Mouse (Mus musculus) bone marrow macrophage, adult 2 months (primary cell): ENCODE results near the gene Gm36176. TPM values are rescaled to one million over a fixed set of nuclear protein-coding genes. Genes with fewer than 3 reads are reported as not detected.

Experiments used
- H3K27ac ChIP-seq: 2 replicates; pipeline ENCODE4 v1.5.1; 2012; ENCODE audit warnings: low read depth, low read length; ENCODE audit not compliant: insufficient read depth
- H3K4me1 ChIP-seq: 2 replicates; pipeline ENCODE4 v1.6.1; 2012; ENCODE audit warnings: low read length; ENCODE audit not compliant: control insufficient read depth, insufficient read depth
- H3K4me3 ChIP-seq: 2 replicates; pipeline ENCODE4 v1.5.1; 2012; ENCODE audit warnings: mild to moderate bottlenecking, low read length, moderate library complexity; ENCODE audit not compliant: insufficient read depth
- CTCF ChIP-seq: IDR thresholded peaks from 2 replicates; pipeline ENCODE4 v1.5.1; 2012; ENCODE audit warnings: low read depth, mild to moderate bottlenecking, low read length, moderate library complexity
- POLR2A ChIP-seq: IDR thresholded peaks from 2 replicates; pipeline ENCODE4 v1.6.1; 2012; ENCODE audit warnings: mild to moderate bottlenecking, low read depth, low read length, borderline replicate concordance
- polyA plus RNA-seq: library from polyadenylated mRNA; stranded (reverse); fragments of >200 nt; gene quantifications from 2 replicates; pipeline ENCODE4 v1.2.4, GENCODE M21; 2012; ENCODE audit not compliant: missing spikeins, insufficient read depth, insufficient read length

Gm36176 gene
- polyA plus RNA-seq, 1 experiment, result not detected

DNA sequence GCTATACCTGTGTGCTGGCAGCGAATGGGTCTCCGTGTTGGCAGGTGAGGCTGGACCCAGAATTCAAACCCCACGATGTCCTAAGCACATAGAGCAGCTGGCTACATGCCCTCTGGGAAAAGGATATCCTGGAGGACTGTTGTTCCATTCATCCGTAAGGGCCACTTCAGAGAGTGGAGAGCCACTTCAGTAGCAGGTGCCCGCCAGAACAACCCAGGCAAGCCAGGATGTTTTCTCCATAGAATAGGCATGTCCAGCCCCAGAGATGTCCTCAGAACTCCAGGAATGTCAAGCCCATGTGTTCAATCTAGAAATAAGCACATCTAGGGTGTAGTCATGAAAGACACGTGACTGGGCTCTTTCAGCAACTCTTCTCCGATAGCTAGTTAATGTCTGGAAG, 23.0 kb downstream of the Gm36176 start:
- Histone ChIP-seq H3K4me1 (no peaks in the 10 kb centered on the region), H3K27ac (no peak overlapping the region), H3K4me3 (no peak overlapping the region)
- TF ChIP-seq CTCF (no peak), POLR2A (no peak)

DNA sequence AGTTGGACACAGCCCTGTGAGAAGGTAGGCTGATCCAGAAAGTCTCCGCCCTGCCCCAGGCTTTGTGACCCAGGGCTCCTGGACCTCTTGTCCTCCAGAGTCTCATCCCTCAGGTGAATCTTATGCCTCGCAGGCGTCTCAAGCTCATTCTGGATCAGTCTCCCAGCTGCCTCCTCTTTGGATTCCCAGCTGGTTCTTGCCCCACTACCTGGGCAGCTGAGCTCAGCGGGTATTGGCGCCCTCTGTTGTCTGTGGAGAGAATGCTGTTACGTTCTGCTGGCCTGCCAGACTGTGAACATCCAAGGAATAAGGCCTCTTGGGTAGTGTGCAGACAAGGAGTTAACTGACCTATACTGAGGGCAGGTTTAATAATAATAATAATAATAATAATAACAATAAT, 32.4 kb downstream of the Gm36176 start:
- Histone ChIP-seq H3K27ac (no peak overlapping the region), H3K4me1 (no peaks in the 10 kb centered on the region), H3K4me3 (no peak overlapping the region)
- TF ChIP-seq POLR2A, result no peak
- peak; percentile 55 for TF ChIP-seq CTCF

DNA sequence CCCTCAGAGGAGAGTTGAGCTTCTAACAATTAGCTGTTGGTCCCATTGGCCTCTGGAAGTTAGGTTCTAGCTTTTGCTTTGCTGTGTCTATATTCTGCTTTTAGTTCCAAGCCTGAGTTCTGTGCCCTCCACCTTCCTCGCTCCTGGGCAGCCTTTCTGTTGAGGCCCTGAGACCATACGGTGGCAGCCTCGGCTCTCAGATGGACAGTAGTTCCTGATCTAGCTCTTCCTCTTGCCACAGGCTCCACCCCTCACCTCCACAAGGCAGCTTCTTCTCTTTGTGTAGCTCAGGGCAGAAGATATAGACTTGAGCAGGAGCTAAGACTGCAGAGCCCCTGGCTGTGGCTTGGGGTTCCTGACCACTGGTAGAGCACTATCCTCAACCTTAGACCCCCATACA, 33.7 kb downstream of the Gm36176 start:
- Histone ChIP-seq H3K4me3 (no peak overlapping the region), H3K27ac (no peak overlapping the region), H3K4me1 (no peaks in the 10 kb centered on the region)
- TF ChIP-seq CTCF (no peak), POLR2A (no peak)

DNA sequence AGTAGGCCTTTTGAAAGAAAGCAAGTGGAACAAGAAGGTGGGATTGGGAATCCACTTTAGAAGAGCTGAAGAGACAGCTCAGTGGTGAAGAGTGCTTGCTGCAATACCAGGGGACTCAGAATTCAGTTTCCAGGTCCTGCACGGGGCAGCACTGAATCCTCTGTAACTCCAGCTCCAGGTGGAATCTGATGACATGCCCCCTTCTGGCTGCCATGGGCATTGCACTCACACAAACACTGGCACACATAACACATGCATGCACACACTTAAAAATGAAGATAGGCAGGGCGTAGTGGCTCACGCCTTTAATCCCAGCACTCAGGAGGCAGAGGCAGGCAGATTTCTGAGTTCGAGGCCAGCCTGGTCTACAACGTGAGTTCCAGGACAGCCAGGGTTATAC, 36.0 kb downstream of the Gm36176 start:
- H3K4me3 ChIP-seq, result no peak overlapping the region
- H3K27ac ChIP-seq, result no peak overlapping the region
- TF ChIP-seq CTCF (no peak; the same call in none of the 2 replicates), POLR2A (no peak)
- no peaks in the 10 kb centered on the region for H3K4me1 ChIP-seq

DNA sequence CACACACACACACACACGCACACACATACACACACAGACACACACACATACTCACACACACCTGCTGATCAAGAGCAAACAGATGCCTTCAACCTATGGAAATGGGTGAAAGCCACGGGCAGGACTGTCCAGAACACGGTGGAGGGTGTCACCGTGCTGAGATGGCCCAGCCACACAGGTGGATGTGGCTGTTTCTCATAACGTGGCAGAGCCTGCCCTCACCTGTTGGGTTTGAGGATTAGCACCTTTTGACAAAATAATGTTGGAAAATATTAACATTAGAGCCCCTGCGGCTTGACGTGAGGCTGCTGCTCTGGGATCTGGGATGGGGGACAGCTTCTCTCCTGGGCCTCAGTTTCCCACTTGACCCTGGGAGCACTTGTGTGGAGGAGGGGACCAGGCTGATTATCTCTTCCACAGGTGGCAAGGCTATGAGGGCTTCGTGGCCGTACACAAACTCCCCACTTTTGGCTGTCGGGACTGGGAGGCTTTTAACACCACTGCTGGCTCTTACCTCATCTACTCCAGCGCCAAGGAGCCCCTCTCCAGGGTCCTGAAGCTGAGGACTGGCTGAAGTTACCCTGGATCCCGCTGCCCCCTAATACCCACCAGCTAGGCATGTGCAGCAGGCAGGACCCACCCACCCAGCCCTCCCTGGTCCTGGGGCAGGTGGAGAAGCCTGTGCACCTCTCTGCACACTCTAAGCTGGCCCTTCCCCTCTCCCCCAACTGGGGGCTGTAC, 39.6 kb downstream of the Gm36176 start:
- no peak overlapping the region for H3K27ac ChIP-seq
- no peaks in the 10 kb centered on the region for H3K4me1 ChIP-seq
- TF ChIP-seq POLR2A (no peak), CTCF (no peak)
- no peak overlapping the region for H3K4me3 ChIP-seq

DNA sequence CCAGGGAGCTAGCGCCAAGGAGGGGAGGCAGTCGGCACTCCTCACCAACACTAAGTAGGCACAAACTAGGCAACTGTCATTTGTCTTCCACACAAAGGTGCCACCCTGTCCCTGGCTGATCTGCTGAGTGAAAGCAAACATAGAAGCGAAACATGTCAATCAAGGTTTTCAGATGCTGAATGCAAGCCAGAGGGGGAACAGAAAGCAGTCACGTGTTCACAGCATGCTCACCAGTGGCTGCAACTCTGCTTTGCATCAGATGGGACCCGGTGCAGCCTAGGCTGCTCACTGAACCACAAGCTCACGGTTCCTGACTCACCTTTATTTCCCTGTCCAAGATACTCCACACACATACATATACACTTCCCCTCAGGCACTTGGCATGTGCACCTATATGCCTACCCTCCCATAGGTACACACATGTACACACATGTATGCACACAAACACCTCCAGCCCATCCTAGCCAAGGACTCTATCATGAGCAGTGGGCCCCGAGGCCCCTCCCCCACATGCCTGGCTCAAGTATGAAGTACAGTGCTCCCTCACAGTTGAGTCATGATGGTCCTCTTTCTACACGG, 44.5 kb downstream of the Gm36176 start:
- no peaks in the 10 kb centered on the region for H3K4me1 ChIP-seq
- H3K4me3 ChIP-seq, result no peak overlapping the region
- no peak overlapping the region for H3K27ac ChIP-seq
- TF ChIP-seq CTCF (no peak), POLR2A (no peak)

DNA sequence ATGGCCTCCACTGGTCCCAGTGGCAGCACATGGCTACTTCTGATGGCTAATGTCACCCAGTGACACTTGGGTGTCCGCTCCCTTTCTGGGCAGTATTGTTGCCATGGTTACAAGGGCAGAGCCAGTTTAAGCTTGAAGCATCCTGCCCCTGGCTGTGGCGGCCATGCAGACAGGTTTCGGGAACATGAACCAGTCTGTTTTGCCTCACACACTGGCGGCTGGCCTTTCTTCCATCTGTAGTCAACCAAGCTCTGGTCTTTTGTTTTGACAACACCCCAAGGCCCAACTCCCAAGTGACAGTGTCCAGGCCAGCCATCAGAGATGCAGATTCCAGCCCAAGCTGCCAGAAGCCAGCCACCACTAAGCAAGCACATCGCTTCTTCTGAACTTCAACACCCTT, 49.0 kb downstream of the Gm36176 start:
- no peak overlapping the region for H3K27ac ChIP-seq
- TF ChIP-seq POLR2A (no peak), CTCF (no peak)
- no peak overlapping the region for H3K4me3 ChIP-seq
- no peaks in the 10 kb centered on the region for H3K4me1 ChIP-seq

Other genes with a start within 250 kb of the Gm36176 start
- 165 and 203 TPM in 2 replicates for gene Sumo3, start 240.7 kb upstream of the Gm36176 start, polyA plus RNA-seq
- 40.9 and 41.8 TPM in 2 replicates for gene Gm49325, start 240.6 kb upstream of the Gm36176 start, polyA plus RNA-seq
- 57.9 and 61.2 TPM in 2 replicates for gene Ube2g2, start 224.5 kb upstream of the Gm36176 start, polyA plus RNA-seq
- not detected in 2 replicates for gene Tspear, start 160.2 kb upstream of the Gm36176 start, polyA plus RNA-seq
- not detected in 2 replicates for gene Gm19402, start 156.0 kb upstream of the Gm36176 start, polyA plus RNA-seq
- gene Gm9508, start 149.6 kb upstream of the Gm36176 start, polyA plus RNA-seq, result not detected in 2 replicates
- not detected in 2 replicates for gene Gm10272, start 140.2 kb upstream of the Gm36176 start, polyA plus RNA-seq
- not detected in 2 replicates for gene Gm10024, start 135.3 kb upstream of the Gm36176 start, polyA plus RNA-seq
- gene Gm10142, start 131.0 kb upstream of the Gm36176 start, polyA plus RNA-seq, result not detected in 2 replicates
- gene Krtap12-1, start 126.2 kb upstream of the Gm36176 start, polyA plus RNA-seq, result not detected in 2 replicates
- gene Gm10100, start 120.3 kb upstream of the Gm36176 start, polyA plus RNA-seq, result not detected in 2 replicates
- gene Gm18596, start 104.2 kb upstream of the Gm36176 start, polyA plus RNA-seq, result not detected in 2 replicates
- gene Gm9736, start 95.4 kb upstream of the Gm36176 start, polyA plus RNA-seq, result not detected in 2 replicates
- gene Gm3233, start 87.1 kb upstream of the Gm36176 start, polyA plus RNA-seq, result not detected in 2 replicates
- gene Gm3238, start 75.5 kb upstream of the Gm36176 start, polyA plus RNA-seq, result not detected in 2 replicates
- not detected in 2 replicates for gene Gm7138, start 69.9 kb upstream of the Gm36176 start, polyA plus RNA-seq
- gene Gm3250, start 64.3 kb upstream of the Gm36176 start, polyA plus RNA-seq, result not detected in 2 replicates
- gene Gm7137, start 58.6 kb upstream of the Gm36176 start, polyA plus RNA-seq, result not detected in 2 replicates
- gene Gm9639, start 51.7 kb upstream of the Gm36176 start, polyA plus RNA-seq, result not detected in 2 replicates
- not detected in 2 replicates for gene Gm19668, start 47.7 kb upstream of the Gm36176 start, polyA plus RNA-seq
- not detected in 2 replicates for gene Gm9507, start 35.0 kb upstream of the Gm36176 start, polyA plus RNA-seq
- gene Gm2696, start 32.1 kb upstream of the Gm36176 start, polyA plus RNA-seq, result not detected in 2 replicates
- not detected in 2 replicates for gene Krtap10-4, start 19.7 kb upstream of the Gm36176 start, polyA plus RNA-seq
- not detected in 2 replicates for gene Krtap10-10, start 10.9 kb upstream of the Gm36176 start, polyA plus RNA-seq
- not detected in 2 replicates for gene Gm10318, start 6.1 kb downstream of the Gm36176 start, polyA plus RNA-seq
- not detected in 2 replicates for gene Gm3285, start 15.2 kb downstream of the Gm36176 start, polyA plus RNA-seq
- 0.19 TPM in 1 of 2 replicates, not detected in the other for gene Lrrc3, start 55.7 kb downstream of the Gm36176 start, polyA plus RNA-seq
- 8.6 and 13.8 TPM in 2 replicates for gene Trpm2, start 123.8 kb downstream of the Gm36176 start, polyA plus RNA-seq
- gene 1810043G02Rik, start 131.7 kb downstream of the Gm36176 start, polyA plus RNA-seq, result 12.4 and 13.6 TPM in 2 replicates
- 24.1 and 32.1 TPM in 2 replicates for gene Pfkl, start 163.3 kb downstream of the Gm36176 start, polyA plus RNA-seq
- gene Dnmt3l, start 195.1 kb downstream of the Gm36176 start, polyA plus RNA-seq, result 1.5 and 2.2 TPM in 2 replicates
- not detected in 2 replicates for gene Aire, start 196.8 kb downstream of the Gm36176 start, polyA plus RNA-seq
- gene Icosl, start 222.5 kb downstream of the Gm36176 start, polyA plus RNA-seq, result 18.6 and 20.8 TPM in 2 replicates